Mouse (Mus musculus) ES-Bruce4 (cell line): ENCODE measurements around the gene Itih5. TPM values are rescaled to one million over a fixed set of nuclear protein-coding genes. Genes with fewer than 3 reads are reported as not detected.

Experiments used
- H3K27ac ChIP-seq: 2 replicates; pipeline ENCODE4 v1.5.1; 2012; ENCODE audit warnings: low read length, inconsistent platforms; ENCODE audit not compliant: insufficient read depth
- H3K27me3 ChIP-seq: 2 replicates; pipeline ENCODE4 v1.6.1; 2012; ENCODE audit warnings: mild to moderate bottlenecking, low read length, inconsistent platforms; ENCODE audit not compliant: control insufficient read depth, poor library complexity, insufficient read depth, severe bottlenecking
- H3K36me3 ChIP-seq: 2 replicates; pipeline ENCODE4 v1.6.1; 2012; ENCODE audit warnings: inconsistent platforms, mild to moderate bottlenecking, low read length, moderate library complexity; ENCODE audit not compliant: control insufficient read depth, poor library complexity, insufficient read depth, severe bottlenecking
- H3K4me1 ChIP-seq: one replicate; pipeline ENCODE4 v1.8.1; 2011; ENCODE audit warnings: low read length; ENCODE audit not compliant: control insufficient read depth, insufficient read depth
- H3K4me3 ChIP-seq: 2 replicates; pipeline ENCODE4 v1.5.1; 2011; ENCODE audit warnings: low read depth, mild to moderate bottlenecking, low read length
- H3K9ac ChIP-seq: 2 replicates; pipeline ENCODE4 v1.6.1; 2012; ENCODE audit warnings: low read depth, mild to moderate bottlenecking, inconsistent platforms; ENCODE audit not compliant: poor library complexity, severe bottlenecking
- H3K9me3 ChIP-seq: replicated peaks from 2 replicates; pipeline ENCODE4 v1.6.1; 2012; ENCODE audit warnings: mild to moderate bottlenecking, low read length, inconsistent platforms; ENCODE audit not compliant: control insufficient read depth, poor library complexity, insufficient read depth, severe bottlenecking
- CTCF ChIP-seq: IDR thresholded peaks from one replicate; pipeline ENCODE4 v1.8.1; 2011; ENCODE audit warnings: low read depth, low read length
- EP300 ChIP-seq: IDR thresholded peaks from 2 replicates; pipeline ENCODE4 v1.6.1; 2011; ENCODE audit warnings: low read depth, low read length; ENCODE audit not compliant: insufficient read depth
- POLR2A ChIP-seq: IDR thresholded peaks from one replicate; pipeline ENCODE4 v1.8.1; 2011; ENCODE audit warnings: low read length; ENCODE audit not compliant: insufficient read depth
- polyA plus RNA-seq: library from polyadenylated mRNA; stranded (reverse); fragments of >200 nt; gene quantifications from 2 replicates; pipeline ENCODE4 v1.2.4, GENCODE M21; 2011; ENCODE audit warnings: low read depth; ENCODE audit not compliant: missing spikeins, insufficient read depth, insufficient read length

Gene Itih5
- polyA plus RNA-seq = 0.72 and 0.90 TPM in 2 replicates

- H3K9ac ChIP-seq = no peak within 1 kb of the TSS
- no peaks in the 10 kb centered on the region for H3K27me3 ChIP-seq
- no peaks in the 10 kb centered on the region for H3K4me1 ChIP-seq
- no peak within 1 kb of the TSS for H3K27ac ChIP-seq
- H3K9me3 ChIP-seq = no peaks in the 10 kb centered on the region
- no peaks in the 10 kb centered on the region for H3K36me3 ChIP-seq
- H3K4me3 ChIP-seq = peak within 1 kb of the TSS; percentile 75
- TF ChIP-seq POLR2A (no peak), CTCF (no peak), EP300 (no peak)
These were observed at the start of gene Itih5 for GRCm38 (mm10) chr2:10153201-10154075. Gene Itih5, plus strand, starts transcription at chr2:10153571.

DNA sequence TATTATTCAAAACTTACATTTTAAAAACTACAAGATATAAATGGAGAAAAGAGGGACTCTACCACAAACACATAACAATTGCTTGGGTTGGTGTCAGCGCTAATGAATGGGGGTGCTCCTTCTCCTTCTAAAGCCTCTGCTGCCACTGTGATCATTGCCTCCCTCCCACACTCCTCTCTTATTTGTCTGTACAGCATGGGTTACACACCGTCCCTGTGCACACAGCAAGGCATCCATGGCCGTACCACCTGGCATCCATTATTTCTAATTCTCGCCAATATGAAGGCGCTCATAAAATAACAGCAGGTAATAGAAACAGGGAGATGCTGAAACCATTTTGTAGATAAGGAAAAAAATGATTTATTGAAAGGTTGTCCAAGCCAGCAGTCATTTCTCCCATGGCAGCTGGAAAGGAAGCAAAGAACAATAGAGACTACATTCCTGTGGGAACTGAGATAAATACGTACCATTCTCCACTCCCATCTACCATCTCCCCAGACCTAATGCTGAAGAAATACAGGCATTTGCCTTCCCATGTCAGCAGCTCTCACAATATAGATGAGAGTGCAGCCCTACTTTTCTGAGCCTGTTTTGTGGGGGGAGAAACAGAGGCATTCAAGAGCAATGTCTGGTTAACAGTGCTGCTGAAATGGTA is 44.7 kb upstream of the Itih5 start:
- Histone ChIP-seq H3K9me3 (no peaks in the 10 kb centered on the region), H3K4me3 (no peak overlapping the region), H3K27me3 (no peaks in the 10 kb centered on the region), H3K36me3 (no peaks in the 10 kb centered on the region), H3K4me1 (no peaks in the 10 kb centered on the region), H3K27ac (no peak overlapping the region), H3K9ac (no peak overlapping the region)
- TF ChIP-seq POLR2A (no peak), EP300 (no peak)

DNA sequence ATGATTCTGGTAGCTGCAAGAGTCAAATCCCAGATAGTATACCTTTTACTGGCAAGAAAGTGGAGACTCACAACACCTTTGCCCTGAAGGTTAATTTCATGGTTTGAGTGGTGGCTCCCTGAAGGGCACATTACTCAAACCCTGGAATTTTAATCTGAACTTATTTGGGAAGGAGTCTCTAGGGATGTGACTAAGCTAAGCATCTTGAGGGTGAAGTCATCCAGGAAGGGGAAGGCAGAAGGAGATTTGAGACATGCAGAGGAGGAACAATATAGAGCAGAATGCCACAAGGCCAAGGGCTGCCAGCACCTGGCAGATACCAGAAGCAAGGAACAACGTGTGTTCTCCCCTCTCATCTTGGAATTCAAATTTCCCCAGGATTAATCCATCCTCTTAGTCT is 34.6 kb upstream of the Itih5 start:
- H3K36me3 ChIP-seq = no peaks in the 10 kb centered on the region
- no peak for TF ChIP-seq CTCF
- TF ChIP-seq EP300 = no peak
- TF ChIP-seq POLR2A = no peak
- H3K9me3 ChIP-seq = no peaks in the 10 kb centered on the region
- H3K4me1 ChIP-seq = no peaks in the 10 kb centered on the region
- H3K27me3 ChIP-seq = no peaks in the 10 kb centered on the region
- H3K4me3 ChIP-seq = no peak overlapping the region
- no peak overlapping the region for H3K27ac ChIP-seq
- no peak overlapping the region for H3K9ac ChIP-seq

- H3K36me3 ChIP-seq = no peaks in the 10 kb centered on the region
These were observed 34.1 kb upstream of the Itih5 start for GRCm38 (mm10) chr2:10119276-10119675.

DNA sequence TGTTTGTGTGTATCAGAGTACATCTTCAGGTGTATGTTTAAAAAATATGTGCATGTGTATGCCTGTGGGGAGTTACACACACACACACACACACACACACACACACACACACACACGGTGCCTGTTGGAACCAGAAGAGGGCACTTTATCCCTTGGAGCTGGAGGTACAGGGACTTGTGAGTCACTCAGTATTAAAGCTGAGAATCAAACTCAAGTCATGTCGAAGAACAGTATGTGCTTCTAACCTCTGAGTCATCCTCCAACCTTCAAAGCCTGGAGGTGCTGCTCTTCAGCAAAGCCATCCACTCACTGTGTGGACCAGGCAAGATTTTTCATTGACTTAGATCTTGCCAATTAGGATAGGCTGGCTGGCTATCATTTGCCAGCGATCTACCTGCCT is 31.5 kb upstream of the Itih5 start:
- TF ChIP-seq EP300 = no peak
- TF ChIP-seq CTCF = no peak
- no peak for TF ChIP-seq POLR2A
- no peaks in the 10 kb centered on the region for H3K4me1 ChIP-seq
- no peak overlapping the region for H3K27ac ChIP-seq
- H3K36me3 ChIP-seq = no peaks in the 10 kb centered on the region
- no peak overlapping the region for H3K9ac ChIP-seq
- no peaks in the 10 kb centered on the region for H3K9me3 ChIP-seq
- H3K27me3 ChIP-seq = no peaks in the 10 kb centered on the region
- no peak overlapping the region for H3K4me3 ChIP-seq

More at GRCm38 (mm10) chr2:10119276-10119675, 34.1 kb upstream of the Itih5 start:
- Histone ChIP-seq H3K27me3 (no peaks in the 10 kb centered on the region), H3K4me3 (no peak overlapping the region), H3K9ac (no peak overlapping the region), H3K27ac (no peak overlapping the region), H3K4me1 (no peaks in the 10 kb centered on the region), H3K9me3 (no peaks in the 10 kb centered on the region)
- TF ChIP-seq CTCF (no peak), POLR2A (no peak), EP300 (no peak)

DNA sequence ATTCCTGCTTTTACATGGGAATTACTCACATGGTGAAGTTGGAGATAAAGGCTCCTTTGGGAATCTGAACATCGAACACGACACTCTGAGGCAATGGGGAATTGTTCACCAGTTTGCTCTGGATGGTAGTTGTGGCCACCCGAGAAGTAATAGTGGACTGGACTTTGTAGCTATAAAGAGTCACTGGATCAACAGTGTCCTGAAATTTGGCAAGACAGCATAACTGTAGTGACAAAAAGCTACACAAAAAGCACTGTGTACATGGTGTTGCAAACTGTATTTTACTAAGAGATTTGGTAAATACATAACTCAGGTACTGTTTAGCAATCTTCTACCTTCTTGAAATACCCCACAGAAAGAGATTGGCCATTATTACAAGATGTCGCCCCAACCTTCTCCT is 27.2 kb upstream of the Itih5 start:
- TF ChIP-seq CTCF = no peak
- TF ChIP-seq POLR2A = no peak
- TF ChIP-seq EP300 = no peak
- Histone ChIP-seq H3K4me1 (no peaks in the 10 kb centered on the region), H3K9ac (no peak overlapping the region), H3K27ac (no peak overlapping the region), H3K9me3 (no peaks in the 10 kb centered on the region), H3K27me3 (no peaks in the 10 kb centered on the region), H3K36me3 (no peaks in the 10 kb centered on the region), H3K4me3 (no peak overlapping the region)
